Mouse (Mus musculus) liver, embryonic 14.5 days (tissue): ENCODE data around the gene Fas. TPM values are rescaled to one million over a fixed set of nuclear protein-coding genes. Genes with fewer than 3 reads are reported as not detected.

Experiments used
- ATAC-seq: fragments of 200-750 bp; cut with Nextera tagmentation; 2 replicates; pipeline ENCODE4 v1.8.0; 2017; ENCODE audit warnings: moderate number of reproducible peaks, mild to moderate bottlenecking, moderate library complexity; ENCODE audit not compliant: insufficient read depth
- DNase-seq, 3 experiments: peaks; one replicate each; pipeline ENCODE4 v3.0.0-alpha.2; 2012 to 2013; ENCODE audit warnings: low read depth in 3 of 3, low spot score in 3 of 3
- H3K27ac ChIP-seq: fragments of 300-500 bp; sonication (generic); 2 replicates; pipeline ENCODE4 v1.5.1; 2014; ENCODE audit warnings: moderate library complexity, mild to moderate bottlenecking, control low read depth, inconsistent platforms
- H3K27me3 ChIP-seq: fragments of 300-500 bp; sonication (generic); 2 replicates; pipeline ENCODE4 v1.6.1; 2014; ENCODE audit warnings: mild to moderate bottlenecking, low read length, moderate library complexity; ENCODE audit not compliant: control insufficient read depth, insufficient read depth
- H3K36me3 ChIP-seq: fragments of 300-500 bp; sonication (generic); replicated peaks from 2 replicates; pipeline ENCODE4 v1.6.1; 2014; ENCODE audit warnings: low read depth; ENCODE audit not compliant: control insufficient read depth, insufficient read depth
- H3K4me1 ChIP-seq, 2 experiments: fragments of 200-500 bp in 1 of 2; fragments of 300-500 bp in 1 of 2; sonication (generic) in 1 of 2; replicated peaks; 2 replicates each; pipeline ENCODE4 v1.6.1; 2012 to 2014; ENCODE audit warnings: antibody characterized with exemption in 1 of 2, inconsistent platforms in 1 of 2, low read length in 1 of 2; ENCODE audit not compliant: control insufficient read depth in 2 of 2, insufficient read depth in 2 of 2
- H3K4me2 ChIP-seq: fragments of 300-500 bp; sonication (generic); 2 replicates; pipeline ENCODE4 v1.6.1; 2014; ENCODE audit warnings: low read depth, mild to moderate bottlenecking, control low read depth, moderate library complexity
- H3K4me3 ChIP-seq, 2 experiments: fragments of 200-500 bp in 1 of 2; fragments of 300-500 bp in 1 of 2; sonication (generic) in 1 of 2; 2 replicates each; pipeline ENCODE4 v1.5.1; 2012 to 2014; ENCODE audit warnings: low read depth in 2 of 2, low read length in 2 of 2, mild to moderate bottlenecking in 2 of 2, control low read depth in 1 of 2, inconsistent platforms in 1 of 2, moderate library complexity in 1 of 2; ENCODE audit not compliant: insufficient read depth in 1 of 2
- H3K9ac ChIP-seq: fragments of 300-500 bp; sonication (generic); replicated peaks from 2 replicates; pipeline ENCODE4 v1.6.1; 2014; ENCODE audit warnings: mild to moderate bottlenecking, control low read depth, moderate library complexity
- H3K9me3 ChIP-seq: fragments of 300-500 bp; sonication (generic); 2 replicates; pipeline ENCODE4 v1.6.1; 2016; ENCODE audit warnings: low read length, mixed read lengths; ENCODE audit not compliant: control insufficient read depth
- CTCF ChIP-seq: IDR thresholded peaks from 2 replicates; pipeline ENCODE4 v1.5.1; 2016; ENCODE audit warnings: antibody characterized with exemption, low read depth, control low read depth
- EP300 ChIP-seq: IDR thresholded peaks from 2 replicates; pipeline ENCODE4 v1.6.1; 2016; ENCODE audit warnings: antibody characterized with exemption, low read depth
- WGBS: fragments of 180-500 bp; shearing (Covaris S2); extraction: QIAGEN DNeasy Blood & Tissue Kit; methylation state at CpG from one replicate; pipeline ENCODE4 v1.1.7; 2014; ENCODE audit not compliant: insufficient replicate concordance; 5-methylcytosine and 5-hydroxymethylcytosine counted together
- polyA plus RNA-seq, 2 experiments: library from polyadenylated mRNA; depleted of rRNA in 1 of 2; stranded (reverse) in 1 of 2; unstranded in 1 of 2; fragments of >200 nt; fragmentation: Nextera tagmentation in 1 of 2; extraction: Ambion mirVana in 1 of 2; gene quantifications; 2 replicates each; pipeline versions ENCODE4 v1.2.1 to v1.2.3; 2012 to 2014

Fas gene
- polyA plus RNA-seq, 2 experiments: 0.99 to 2.1 TPM

GRCm38 (mm10) chr19:34290872-34291341 lies 441 bp downstream of the Fas start:
- no peak for ATAC-seq
- Histone ChIP-seq H3K27ac (no peak overlapping the region), H3K9me3 (no peaks in the 10 kb centered on the region), H3K4me2 (peak overlapping the region; percentile 67), H3K9ac (no peak overlapping the region), H3K27me3 (no peaks in the 10 kb centered on the region), H3K4me1 (peaks cover 0 to 3% of the 10 kb centered on the region in 2 experiments; a peak in 1 of 4 replicates), H3K4me3 (peak overlapping the region; percentile 44 to 75), H3K36me3 (no peaks in the 10 kb centered on the region)
- DNase-seq: no peak
- no peak for TF ChIP-seq CTCF
- TF ChIP-seq EP300: no peak
- WGBS: 4% methylated on average over 15 of the region's 15 CpGs

GRCm38 (mm10) chr19:34291379-34291778 lies 913 bp downstream of the Fas start:
- no peaks in the 10 kb centered on the region for H3K27me3 ChIP-seq
- ATAC-seq (no peak), DNase-seq (no peak)
- peak overlapping the region; percentile 67 for H3K4me2 ChIP-seq
- no peaks in the 10 kb centered on the region for H3K9me3 ChIP-seq
- H3K36me3 ChIP-seq: no peaks in the 10 kb centered on the region
- peak overlapping the region; percentile 44 to 75; a peak in 1 of 4 replicates for H3K4me3 ChIP-seq
- no peak for TF ChIP-seq CTCF
- no peak for TF ChIP-seq EP300
- no peak overlapping the region for H3K27ac ChIP-seq
- no peak overlapping the region for H3K9ac ChIP-seq
- H3K4me1 ChIP-seq: peaks cover 0 to 3% of the 10 kb centered on the region in 2 experiments; a peak in 1 of 4 replicates
- WGBS: 40% methylated on average over 8 of the region's 8 CpGs

GRCm38 (mm10) chr19:34291956-34292355 lies 1.5 kb downstream of the Fas start:
- no peak overlapping the region for H3K27ac ChIP-seq
- DNase-seq (no peak), ATAC-seq (no peak)
- H3K9ac ChIP-seq: no peak overlapping the region
- 65% methylated on average over 5 of the region's 5 CpGs for WGBS
- H3K4me2 ChIP-seq: no peak overlapping the region
- H3K4me3 ChIP-seq: no peak overlapping the region
- TF ChIP-seq EP300 (no peak), CTCF (no peak)
- H3K36me3 ChIP-seq: no peaks in the 10 kb centered on the region
- peaks cover 0 to 3% of the 10 kb centered on the region in 2 experiments; a peak in 1 of 4 replicates for H3K4me1 ChIP-seq
- H3K9me3 ChIP-seq: no peaks in the 10 kb centered on the region
- H3K27me3 ChIP-seq: no peaks in the 10 kb centered on the region

GRCm38 (mm10) chr19:34292701-34293100 lies 2.2 kb downstream of the Fas start:
- ATAC-seq: no peak
- TF ChIP-seq EP300: no peak
- TF ChIP-seq CTCF: no peak
- 42% methylated on average over 2 of the region's 2 CpGs for WGBS

GRCm38 (mm10) chr19:34293376-34293947 lies 3.0 kb downstream of the Fas start:
- no peak overlapping the region for H3K9ac ChIP-seq
- no peak for ATAC-seq
- no peaks in the 10 kb centered on the region for H3K27me3 ChIP-seq
- no peak overlapping the region for H3K4me3 ChIP-seq
- H3K4me1 ChIP-seq: peaks cover 0 to 3% of the 10 kb centered on the region in 2 experiments; a peak in 1 of 4 replicates
- H3K9me3 ChIP-seq: no peaks in the 10 kb centered on the region
- 49% methylated on average over 3 of the region's 3 CpGs for WGBS
- no peak for DNase-seq
- H3K36me3 ChIP-seq: no peaks in the 10 kb centered on the region
- TF ChIP-seq EP300 (no peak), CTCF (no peak)
- H3K27ac ChIP-seq: no peak overlapping the region
- no peak overlapping the region for H3K4me2 ChIP-seq

More at GRCm38 (mm10) chr19:34292701-34293100, 2.2 kb downstream of the Fas start:
- no peak overlapping the region for H3K4me2 ChIP-seq
- no peak overlapping the region for H3K4me3 ChIP-seq
- no peaks in the 10 kb centered on the region for H3K27me3 ChIP-seq
- no peak overlapping the region for H3K9ac ChIP-seq
- no peaks in the 10 kb centered on the region for H3K9me3 ChIP-seq
- no peak overlapping the region for H3K27ac ChIP-seq
- H3K36me3 ChIP-seq: no peaks in the 10 kb centered on the region
- H3K4me1 ChIP-seq: peaks cover 0 to 3% of the 10 kb centered on the region in 2 experiments; a peak in 1 of 4 replicates
- no peak for DNase-seq
